Mouse (Mus musculus): Measurements from ENCODE around the gene Stambp. TPM values are rescaled to one million over a fixed set of nuclear protein-coding genes. Genes with fewer than 3 reads are reported as not detected.
A peak's percentile ranks its signal among the peaks of the same experiment; 100 is the strongest.

Gene Stambp
- polyA plus RNA-seq, 1 experiment from 2014 or later: 9.6 TPM

DNA sequence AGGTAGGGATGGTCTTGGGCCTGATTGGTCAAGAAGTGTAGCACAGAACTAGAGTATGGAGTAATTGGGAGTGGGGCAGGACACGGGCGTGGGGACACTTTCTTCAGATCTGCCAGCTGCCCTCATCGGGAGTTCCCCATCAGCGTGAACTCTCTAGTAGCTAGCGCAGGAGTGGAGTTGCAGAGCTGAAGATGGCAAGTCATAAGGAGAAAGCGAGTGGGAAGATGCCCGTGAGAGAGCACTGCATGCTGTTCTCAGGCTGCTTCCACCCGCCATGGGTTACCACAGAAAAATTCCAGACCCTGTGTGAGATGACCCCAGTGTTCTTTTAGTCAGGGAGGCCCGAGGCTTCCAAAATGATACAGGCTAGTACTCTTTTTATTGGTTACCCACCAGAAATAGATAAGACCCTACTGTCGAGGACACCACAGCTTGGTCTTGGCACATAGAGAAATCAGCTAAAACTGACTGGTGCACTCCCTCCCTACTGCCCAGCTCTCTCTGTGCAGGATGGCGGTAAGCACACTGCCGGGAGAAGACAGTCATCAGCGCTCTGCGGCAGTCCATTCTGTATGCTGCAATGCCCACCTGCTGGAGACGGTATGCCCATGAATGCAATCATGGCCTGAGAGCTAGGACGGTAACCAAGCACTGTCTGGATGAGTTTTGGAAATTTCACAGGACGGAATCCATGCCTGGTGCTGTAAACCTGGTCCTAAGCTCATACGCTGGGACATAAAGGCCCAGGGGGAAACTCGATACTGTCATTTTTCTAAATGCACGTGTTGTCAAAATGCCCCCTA, 9.8 kb upstream of the Stambp start:
- no peaks in the 10 kb centered on the region for H3K36me3 ChIP-seq (ENCODE audit: control insufficient read depth, insufficient read depth)
- no peak overlapping the region for H3K27ac ChIP-seq (ENCODE audit: low read length)
- no peaks in the 10 kb centered on the region for H3K27me3 ChIP-seq (ENCODE audit: control insufficient read depth, insufficient read depth, low read depth, low read length)
- no peak for ATAC-seq (ENCODE audit: low read depth)
- H3K4me2 ChIP-seq (ENCODE audit: low read depth, low read length): no peak overlapping the region
- no peaks in the 10 kb centered on the region for H3K4me1 ChIP-seq (ENCODE audit: control insufficient read depth, low read depth, low read length)
- H3K9me3 ChIP-seq (replicated peaks; ENCODE audit: control insufficient read depth, low read length): no peaks in the 10 kb centered on the region
- no peak overlapping the region for H3K4me3 ChIP-seq (ENCODE audit: low read depth, low read length)
- 51% methylated on average over 20 of the region's 20 CpGs for WGBS (ENCODE audit: insufficient replicate concordance)
- H3K9ac ChIP-seq (ENCODE audit: low read depth, low read length): no peak overlapping the region

GRCm38 (mm10) chr6:83577534-83577933, 5.0 kb upstream of the Stambp start:
- no peak for ATAC-seq (ENCODE audit: low read depth)
- H3K9me3 ChIP-seq (replicated peaks; ENCODE audit: control insufficient read depth, low read length): no peaks in the 10 kb centered on the region
- H3K9ac ChIP-seq (ENCODE audit: low read depth, low read length): no peak overlapping the region
- H3K36me3 ChIP-seq (ENCODE audit: control insufficient read depth, insufficient read depth): no peaks in the 10 kb centered on the region
- no peak overlapping the region for H3K4me3 ChIP-seq (ENCODE audit: low read depth, low read length)
- peaks cover 4% of the 10 kb centered on the region for H3K4me1 ChIP-seq (ENCODE audit: control insufficient read depth, low read depth, low read length)
- H3K4me2 ChIP-seq (ENCODE audit: low read depth, low read length): no peak overlapping the region
- no peak overlapping the region for H3K27ac ChIP-seq (ENCODE audit: low read length)
- H3K27me3 ChIP-seq (ENCODE audit: control insufficient read depth, insufficient read depth, low read depth, low read length): peaks cover 2% of the 10 kb centered on the region; the same call in 1 of the 2 replicates

DNA sequence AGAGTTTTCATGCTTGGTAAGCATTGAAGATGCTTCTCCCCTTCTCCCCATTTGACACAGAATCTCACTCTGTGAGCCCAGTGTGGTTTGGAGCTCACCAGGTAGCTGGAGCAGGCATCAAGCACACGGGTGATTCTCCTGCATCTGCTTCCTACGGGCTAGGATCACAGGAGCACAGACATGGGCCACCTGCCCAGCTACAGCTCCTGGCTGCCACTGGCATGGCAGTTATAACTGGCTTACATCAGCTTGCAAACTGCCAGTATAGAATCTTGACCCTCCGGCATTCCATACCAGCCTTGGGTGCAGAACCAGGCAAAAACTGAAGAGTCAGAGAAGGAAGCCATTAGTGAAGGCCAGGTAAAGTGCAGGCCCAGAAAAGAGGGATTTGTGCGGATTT, 3.1 kb upstream of the Stambp start:
- no peak overlapping the region for H3K4me2 ChIP-seq (ENCODE audit: low read depth, low read length)
- no peak overlapping the region for H3K27ac ChIP-seq (ENCODE audit: low read length)
- H3K4me1 ChIP-seq (ENCODE audit: control insufficient read depth, low read depth, low read length): peaks cover 13% of the 10 kb centered on the region
- ATAC-seq (ENCODE audit: low read depth): no peak
- peaks cover 2% of the 10 kb centered on the region; the same call in 1 of the 2 replicates for H3K27me3 ChIP-seq (ENCODE audit: control insufficient read depth, insufficient read depth, low read depth, low read length)
- no peak overlapping the region for H3K4me3 ChIP-seq (ENCODE audit: low read depth, low read length)
- no peaks in the 10 kb centered on the region for H3K9me3 ChIP-seq (replicated peaks; ENCODE audit: control insufficient read depth, low read length)
- H3K36me3 ChIP-seq (ENCODE audit: control insufficient read depth, insufficient read depth): no peaks in the 10 kb centered on the region
- no peak overlapping the region for H3K9ac ChIP-seq (ENCODE audit: low read depth, low read length)
- WGBS (ENCODE audit: insufficient replicate concordance): 69% methylated on average over 4 of the region's 4 CpGs

DNA sequence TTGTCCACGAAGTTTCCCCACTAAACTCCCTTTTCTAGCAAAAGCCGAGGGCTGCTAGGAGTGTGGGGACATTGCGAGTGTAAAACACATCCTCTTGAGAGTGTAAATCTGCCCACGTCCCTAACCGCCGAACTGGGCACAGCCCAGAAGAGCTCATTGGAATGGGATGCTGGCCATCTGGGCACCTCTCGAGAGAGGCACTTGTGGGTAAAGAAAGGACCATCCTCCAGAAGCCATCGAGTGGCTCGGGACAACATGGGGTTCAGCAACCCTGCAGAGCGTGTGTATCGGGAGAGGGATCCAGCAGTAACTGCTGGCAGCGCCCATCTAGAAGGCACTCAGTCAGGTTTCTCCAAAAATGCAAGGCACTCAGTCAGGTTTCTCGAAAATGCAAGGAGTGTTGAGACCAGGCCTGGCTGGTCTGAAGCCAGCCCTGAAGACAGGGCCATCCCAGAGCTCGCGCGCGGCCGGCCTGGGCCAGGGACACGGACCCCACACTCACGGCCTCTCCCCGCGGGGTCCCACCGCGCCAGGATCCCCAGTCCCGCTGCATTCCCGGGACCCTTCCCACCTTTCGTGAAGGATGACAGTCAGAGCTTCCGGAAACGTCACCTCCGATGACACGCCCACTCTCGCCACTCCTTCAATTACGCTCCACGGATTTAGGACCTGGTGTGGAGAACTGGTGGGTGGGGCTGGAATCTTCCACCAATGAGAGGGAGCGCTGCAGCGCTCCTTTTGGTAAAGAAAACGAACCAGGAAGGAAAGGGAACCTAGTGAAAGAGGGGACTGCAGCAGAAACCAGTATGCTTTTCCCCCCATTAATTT, 475 bp downstream of the Stambp start:
- peak; percentile 96 for ATAC-seq (ENCODE audit: low read depth)
- H3K36me3 ChIP-seq (ENCODE audit: control insufficient read depth, insufficient read depth): no peaks in the 10 kb centered on the region
- H3K4me1 ChIP-seq (ENCODE audit: control insufficient read depth, low read depth, low read length): peaks cover 13% of the 10 kb centered on the region
- no peaks in the 10 kb centered on the region for H3K9me3 ChIP-seq (replicated peaks; ENCODE audit: control insufficient read depth, low read length)
- peaks cover 2% of the 10 kb centered on the region; the same call in 1 of the 2 replicates for H3K27me3 ChIP-seq (ENCODE audit: control insufficient read depth, insufficient read depth, low read depth, low read length)
- H3K27ac ChIP-seq (ENCODE audit: low read length): peak overlapping the region; percentile 57
- 6% methylated on average over 37 of the region's 37 CpGs for WGBS (ENCODE audit: insufficient replicate concordance)
- H3K4me3 ChIP-seq (ENCODE audit: low read depth, low read length): peak overlapping the region; percentile 92
- H3K4me2 ChIP-seq (ENCODE audit: low read depth, low read length): peak overlapping the region; percentile 87
- peak overlapping the region; percentile 85 for H3K9ac ChIP-seq (ENCODE audit: low read depth, low read length)

DNA sequence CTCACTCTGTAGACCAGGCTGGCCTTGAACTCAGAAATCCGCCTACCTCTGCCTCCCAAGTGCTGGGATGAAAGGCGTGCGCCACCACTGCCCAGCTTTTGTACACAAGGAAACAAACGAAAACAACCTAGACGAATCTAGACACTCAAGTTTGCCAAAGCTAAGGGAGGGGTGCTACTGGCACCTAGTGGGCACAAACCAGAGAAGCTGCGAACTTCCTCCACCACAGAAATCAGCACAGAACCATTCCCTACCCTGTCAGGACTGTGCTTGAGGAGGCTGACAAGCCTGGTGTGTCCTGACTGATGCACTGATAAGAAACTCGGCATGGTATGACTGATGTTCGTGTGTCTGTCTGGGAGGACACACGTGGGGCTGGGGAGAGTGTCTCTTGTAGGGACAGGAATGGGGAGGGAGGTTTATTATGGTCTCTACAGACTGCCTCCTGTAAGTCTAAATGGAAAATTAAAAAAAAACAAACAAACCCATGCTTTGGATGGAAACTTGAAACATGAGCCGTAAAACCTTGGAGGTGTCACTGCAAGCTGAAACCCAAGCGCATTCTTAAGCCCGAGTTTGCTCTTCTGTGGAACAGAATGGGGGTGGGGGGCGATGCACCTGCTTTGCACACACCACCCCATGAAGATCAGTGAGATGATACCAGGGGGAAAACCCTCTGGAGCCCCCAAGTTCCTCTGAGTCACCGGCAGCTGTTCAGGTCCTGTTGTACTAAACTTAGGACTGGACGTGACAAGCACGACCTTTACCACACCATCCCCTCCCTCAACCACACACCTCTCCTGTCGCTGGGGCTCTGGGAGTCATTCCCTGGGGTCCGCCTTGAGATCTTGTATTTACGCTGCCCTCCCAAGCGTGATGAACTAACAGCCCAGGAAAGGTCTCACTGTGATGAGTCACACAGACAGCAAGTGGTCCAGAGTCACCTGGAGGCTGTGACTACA, 3.3 kb downstream of the Stambp start:
- WGBS (ENCODE audit: insufficient replicate concordance): 62% methylated on average over 20 of the region's 20 CpGs

DNA sequence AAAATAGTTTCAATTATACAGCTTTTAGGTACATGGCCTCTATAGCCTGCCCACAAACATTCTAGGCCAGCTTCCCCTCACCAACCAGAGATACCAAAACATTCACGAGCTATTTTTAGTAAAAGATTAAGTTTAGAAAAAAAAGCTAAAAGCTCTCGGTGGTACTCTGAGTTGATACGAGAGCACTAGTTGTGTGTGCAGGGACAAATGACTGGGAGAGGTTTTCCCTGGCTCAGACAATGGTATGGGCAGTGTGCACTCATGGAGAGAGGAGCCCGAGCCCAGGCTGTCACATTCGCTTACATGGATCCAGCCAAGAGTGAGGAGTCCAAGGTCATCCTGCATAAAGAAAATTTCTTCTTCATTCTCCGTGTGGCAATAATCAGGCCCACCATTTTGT, 16.6 kb downstream of the Stambp start:
- Histone ChIP-seq H3K9me3 (replicated peaks; ENCODE audit: control insufficient read depth, low read length) (no peaks in the 10 kb centered on the region), H3K27me3 (ENCODE audit: control insufficient read depth, insufficient read depth, low read depth, low read length) (no peaks in the 10 kb centered on the region), H3K4me2 (ENCODE audit: low read depth, low read length) (no peak overlapping the region), H3K27ac (ENCODE audit: low read length) (no peak overlapping the region), H3K36me3 (ENCODE audit: control insufficient read depth, insufficient read depth) (no peaks in the 10 kb centered on the region), H3K9ac (ENCODE audit: low read depth, low read length) (no peak overlapping the region), H3K4me1 (ENCODE audit: control insufficient read depth, low read depth, low read length) (no peaks in the 10 kb centered on the region), H3K4me3 (ENCODE audit: low read depth, low read length) (no peak overlapping the region)
- WGBS (ENCODE audit: insufficient replicate concordance): 60% methylated on average over 6 of the region's 6 CpGs
- no peak for ATAC-seq (ENCODE audit: low read depth)

More for the DNA sequence above, 3.3 kb downstream of the Stambp start:
- Histone ChIP-seq H3K9me3 (replicated peaks; ENCODE audit: control insufficient read depth, low read length) (no peaks in the 10 kb centered on the region), H3K36me3 (ENCODE audit: control insufficient read depth, insufficient read depth) (no peaks in the 10 kb centered on the region), H3K27ac (ENCODE audit: low read length) (no peak overlapping the region), H3K4me3 (ENCODE audit: low read depth, low read length) (no peak overlapping the region), H3K27me3 (ENCODE audit: control insufficient read depth, insufficient read depth, low read depth, low read length) (peaks cover under 1% of the 10 kb centered on the region; the same call in 1 of the 2 replicates), H3K4me2 (ENCODE audit: low read depth, low read length) (no peak overlapping the region), H3K4me1 (ENCODE audit: control insufficient read depth, low read depth, low read length) (peaks cover 13% of the 10 kb centered on the region), H3K9ac (ENCODE audit: low read depth, low read length) (no peak overlapping the region)
- ATAC-seq (ENCODE audit: low read depth): no peak

DNA sequence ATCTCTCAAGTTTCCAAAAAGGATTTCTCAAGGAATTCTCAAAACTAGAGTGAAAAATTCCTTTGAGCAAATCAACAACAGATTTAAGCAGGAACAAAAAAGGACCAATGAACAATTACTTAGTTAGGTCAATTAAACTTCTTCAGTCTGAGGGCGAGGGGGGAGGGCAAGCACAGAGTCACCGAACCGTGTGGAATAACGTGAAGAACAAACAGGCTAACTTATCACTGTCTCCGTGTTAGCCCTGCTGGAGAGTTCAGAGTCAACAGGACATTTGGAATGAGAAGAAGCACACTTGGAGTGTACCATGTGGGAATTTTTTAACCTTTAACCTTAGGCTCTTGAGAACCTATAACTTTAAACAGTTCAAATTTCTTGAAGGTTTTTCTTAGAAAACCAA, 24.2 kb downstream of the Stambp start:
- no peak for ATAC-seq (ENCODE audit: low read depth)
- H3K9me3 ChIP-seq (replicated peaks; ENCODE audit: control insufficient read depth, low read length): no peaks in the 10 kb centered on the region
- no peaks in the 10 kb centered on the region for H3K36me3 ChIP-seq (ENCODE audit: control insufficient read depth, insufficient read depth)
- H3K27me3 ChIP-seq (ENCODE audit: control insufficient read depth, insufficient read depth, low read depth, low read length): no peaks in the 10 kb centered on the region
- H3K4me1 ChIP-seq (ENCODE audit: control insufficient read depth, low read depth, low read length): no peaks in the 10 kb centered on the region
- no peak overlapping the region for H3K4me3 ChIP-seq (ENCODE audit: low read depth, low read length)
- WGBS (ENCODE audit: insufficient replicate concordance): 69% methylated on average over 5 of the region's 5 CpGs
- no peak overlapping the region for H3K4me2 ChIP-seq (ENCODE audit: low read depth, low read length)
- H3K27ac ChIP-seq (ENCODE audit: low read length): no peak overlapping the region
- H3K9ac ChIP-seq (ENCODE audit: low read depth, low read length): no peak overlapping the region

- WGBS (ENCODE audit: insufficient replicate concordance): 65% methylated on average over 3 of the region's 3 CpGs
- ATAC-seq (ENCODE audit: low read depth): no peak
- no peaks in the 10 kb centered on the region for H3K4me1 ChIP-seq (ENCODE audit: control insufficient read depth, low read depth, low read length)
These were observed 26.8 kb downstream of the Stambp start for GRCm38 (mm10) chr6:83545778-83546177.

More at GRCm38 (mm10) chr6:83545778-83546177, 26.8 kb downstream of the Stambp start:
- Histone ChIP-seq H3K9me3 (replicated peaks; ENCODE audit: control insufficient read depth, low read length) (no peaks in the 10 kb centered on the region), H3K36me3 (ENCODE audit: control insufficient read depth, insufficient read depth) (no peaks in the 10 kb centered on the region), H3K4me2 (ENCODE audit: low read depth, low read length) (no peak overlapping the region), H3K27ac (ENCODE audit: low read length) (no peak overlapping the region), H3K27me3 (ENCODE audit: control insufficient read depth, insufficient read depth, low read depth, low read length) (no peaks in the 10 kb centered on the region), H3K4me3 (ENCODE audit: low read depth, low read length) (no peak overlapping the region), H3K9ac (ENCODE audit: low read depth, low read length) (no peak overlapping the region)

All from liver, embryonic 16.5 days (tissue).